Mouse (Mus musculus): ENCODE measurements around the gene Gm42372. TPM values are rescaled to one million over a fixed set of nuclear protein-coding genes. Genes with fewer than 3 reads are reported as not detected.

Gm42372 gene
- 64.6 TPM for polyA plus RNA-seq (2015; fragmentation: Illumina TruSeq; extraction: RNeasy Lipid Tissue Mini Kit (QIAGEN cat#74804); ENCODE audit: low read depth, low replicate concordance)

DNA sequence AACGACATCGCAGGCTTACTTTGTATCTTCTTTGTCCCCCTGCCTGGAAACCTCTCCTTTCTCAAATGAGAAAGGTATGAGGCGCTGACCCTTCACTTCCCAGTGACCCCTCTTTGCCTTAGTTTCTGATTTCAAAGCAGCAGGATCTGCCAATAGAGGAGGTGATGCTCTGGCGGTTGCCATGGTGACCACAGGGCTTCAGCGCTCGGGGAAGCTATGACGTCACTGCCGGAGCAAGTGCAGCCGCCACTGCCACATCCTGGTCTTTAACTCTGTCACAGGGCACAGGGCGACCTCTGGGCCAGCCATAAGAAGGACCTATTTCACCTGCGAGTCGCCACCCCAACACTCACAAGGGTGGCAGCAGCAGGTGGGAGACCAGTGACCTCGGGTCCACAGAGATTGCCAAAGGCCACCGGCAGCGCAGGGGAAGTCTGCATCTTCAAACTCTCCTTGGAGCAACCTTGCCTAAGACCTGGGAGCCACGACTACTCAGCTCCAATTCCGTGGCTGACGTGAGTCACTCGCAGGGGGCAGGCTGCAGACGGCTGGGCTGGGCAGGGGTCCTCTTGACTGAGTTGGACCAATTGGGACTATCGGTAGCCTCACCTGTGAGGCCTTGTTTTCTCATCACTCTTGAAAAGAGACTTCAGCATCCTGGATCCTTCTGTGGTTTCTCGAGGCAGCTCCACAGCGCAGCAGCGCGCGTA lies at the start of gene Gm42372:
Gene Gm42372 (plus strand): TSS at position 228 of the 710 bp plus-strand sequence.

GRCm38 (mm10) chr7:16944061-16944807 lies 38.7 kb upstream of the Gm42372 start, which contains the start of gene Pnmal2:
Gene Pnmal2, plus strand, starts transcription at chr7:16944682.

DNA sequence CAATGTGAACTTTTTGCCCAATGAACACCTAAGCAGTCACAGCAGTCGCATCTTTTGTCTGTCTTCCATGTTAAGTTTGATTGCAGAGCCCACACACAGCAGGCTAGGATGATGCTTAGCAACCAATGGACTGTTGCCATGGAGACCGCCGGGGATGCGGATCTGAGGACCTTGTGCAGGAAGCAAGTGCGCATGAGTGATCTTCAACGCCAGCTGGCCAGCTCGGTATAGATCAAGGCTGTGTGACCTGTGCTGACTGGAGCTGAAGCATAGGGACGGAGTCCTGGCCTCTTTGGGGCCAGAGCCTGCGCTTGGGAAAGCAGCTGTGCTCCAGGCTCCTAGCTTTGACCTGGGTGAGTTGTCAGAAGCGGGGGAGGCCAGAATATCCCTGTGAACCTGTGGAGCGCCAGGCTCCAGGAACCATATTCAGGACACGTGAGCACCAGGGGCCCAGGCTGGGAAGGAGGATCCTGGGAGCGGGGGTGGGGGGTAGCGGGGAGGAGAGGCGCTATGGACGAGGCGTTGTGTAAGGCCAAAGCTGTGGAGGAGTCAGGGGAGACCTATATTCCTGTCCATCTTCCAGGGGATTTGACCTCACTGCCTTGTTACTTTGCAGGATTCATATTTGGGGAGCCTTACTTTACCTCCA lies 23.2 kb upstream of the Gm42372 start, which contains the start of gene Pnmal1:
Gene Pnmal1 (plus strand): TSS at position 141 of the 649 bp plus-strand sequence.

DNA sequence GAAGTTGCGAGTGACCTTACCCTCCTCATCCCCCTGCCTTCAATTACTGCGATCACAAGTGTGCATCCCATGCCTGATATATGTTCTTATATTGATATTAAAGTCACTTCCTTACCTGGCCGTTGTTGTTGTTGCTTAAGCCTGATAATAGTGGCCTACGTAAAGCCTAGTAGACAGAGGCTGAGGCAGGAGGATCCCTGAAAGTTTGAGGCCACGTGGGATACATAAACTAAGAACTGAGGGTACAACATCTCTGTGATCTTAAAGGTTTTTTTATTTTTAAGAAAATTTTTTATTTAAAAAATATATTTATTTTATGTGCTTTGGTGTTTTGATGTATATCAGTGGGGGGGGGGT lies 9.5 kb downstream of the Gm42372 start, which contains the start of gene Ccdc8:
Gene Ccdc8 (plus strand): TSS at position 258 of the 357 bp plus-strand sequence.

GRCm38 (mm10) chr7:17027588-17028343 lies 44.9 kb downstream of the Gm42372 start, which contains the start of gene Ppp5c:
Gene Ppp5c, minus strand, starts transcription at chr7:17027924.

Other genes with a start within 250 kb of the Gm42372 start
- 421 TPM for gene Ap2s1, start 244.7 kb upstream of the Gm42372 start, polyA plus RNA-seq (2015; fragmentation: Illumina TruSeq; extraction: RNeasy Lipid Tissue Mini Kit (QIAGEN cat#74804); ENCODE audit: low read depth, low replicate concordance)
- gene Slc1a5, start 201.7 kb upstream of the Gm42372 start, polyA plus RNA-seq (2015; fragmentation: Illumina TruSeq; extraction: RNeasy Lipid Tissue Mini Kit (QIAGEN cat#74804); ENCODE audit: low read depth, low replicate concordance): 2.6 TPM
- 165 TPM for gene Strn4, start 167.2 kb upstream of the Gm42372 start, polyA plus RNA-seq (2015; fragmentation: Illumina TruSeq; extraction: RNeasy Lipid Tissue Mini Kit (QIAGEN cat#74804); ENCODE audit: low read depth, low replicate concordance)
- 36.4 TPM for gene Fkrp, start 166.4 kb upstream of the Gm42372 start, polyA plus RNA-seq (2015; fragmentation: Illumina TruSeq; extraction: RNeasy Lipid Tissue Mini Kit (QIAGEN cat#74804); ENCODE audit: low read depth, low replicate concordance)
- gene Prkd2, start 140.2 kb upstream of the Gm42372 start, polyA plus RNA-seq (2015; fragmentation: Illumina TruSeq; extraction: RNeasy Lipid Tissue Mini Kit (QIAGEN cat#74804); ENCODE audit: low read depth, low replicate concordance): 4.0 TPM
- gene Dact3, start 107.8 kb upstream of the Gm42372 start, polyA plus RNA-seq (2015; fragmentation: Illumina TruSeq; extraction: RNeasy Lipid Tissue Mini Kit (QIAGEN cat#74804); ENCODE audit: low read depth, low replicate concordance): 69.7 TPM
- 5.7 TPM for gene Gng8, start 91.3 kb upstream of the Gm42372 start, polyA plus RNA-seq (2015; fragmentation: Illumina TruSeq; extraction: RNeasy Lipid Tissue Mini Kit (QIAGEN cat#74804); ENCODE audit: low read depth, low replicate concordance)
- gene Ptgir, start 76.6 kb upstream of the Gm42372 start, polyA plus RNA-seq (2015; fragmentation: Illumina TruSeq; extraction: RNeasy Lipid Tissue Mini Kit (QIAGEN cat#74804); ENCODE audit: low read depth, low replicate concordance): not detected
- 1,467 TPM for gene Calm3, start 59.0 kb upstream of the Gm42372 start, polyA plus RNA-seq (2015; fragmentation: Illumina TruSeq; extraction: RNeasy Lipid Tissue Mini Kit (QIAGEN cat#74804); ENCODE audit: low read depth, low replicate concordance)
- gene Pnmal2, start 38.4 kb upstream of the Gm42372 start, polyA plus RNA-seq (2015; fragmentation: Illumina TruSeq; extraction: RNeasy Lipid Tissue Mini Kit (QIAGEN cat#74804); ENCODE audit: low read depth, low replicate concordance): 160 TPM
- 101 TPM for gene Pnmal1, start 23.4 kb upstream of the Gm42372 start, polyA plus RNA-seq (2015; fragmentation: Illumina TruSeq; extraction: RNeasy Lipid Tissue Mini Kit (QIAGEN cat#74804); ENCODE audit: low read depth, low replicate concordance)
- gene Ccdc8, start 9.6 kb downstream of the Gm42372 start, polyA plus RNA-seq (2015; fragmentation: Illumina TruSeq; extraction: RNeasy Lipid Tissue Mini Kit (QIAGEN cat#74804); ENCODE audit: low read depth, low replicate concordance): 1.8 TPM
- gene Ppp5c, start 44.8 kb downstream of the Gm42372 start, polyA plus RNA-seq (2015; fragmentation: Illumina TruSeq; extraction: RNeasy Lipid Tissue Mini Kit (QIAGEN cat#74804); ENCODE audit: low read depth, low replicate concordance): 131 TPM
- gene Hif3a, start 79.3 kb downstream of the Gm42372 start, polyA plus RNA-seq (2015; fragmentation: Illumina TruSeq; extraction: RNeasy Lipid Tissue Mini Kit (QIAGEN cat#74804); ENCODE audit: low read depth, low replicate concordance): 0.97 TPM
- gene Psg16, start 91.0 kb downstream of the Gm42372 start, polyA plus RNA-seq (2015; fragmentation: Illumina TruSeq; extraction: RNeasy Lipid Tissue Mini Kit (QIAGEN cat#74804); ENCODE audit: low read depth, low replicate concordance): 3.4 TPM
- not detected for gene Ceacam3, start 167.2 kb downstream of the Gm42372 start, polyA plus RNA-seq (2015; fragmentation: Illumina TruSeq; extraction: RNeasy Lipid Tissue Mini Kit (QIAGEN cat#74804); ENCODE audit: low read depth, low replicate concordance)
- gene Psg29, start 220.4 kb downstream of the Gm42372 start, polyA plus RNA-seq (2015; fragmentation: Illumina TruSeq; extraction: RNeasy Lipid Tissue Mini Kit (QIAGEN cat#74804); ENCODE audit: low read depth, low replicate concordance): not detected

All from brain, adult 10 weeks (tissue).